Mouse (Mus musculus) thymus, adult 2 months (tissue): ENCODE data around the gene Akap2.

Experiments used
- CTCF ChIP-seq: fragments of 200-500 bp; IDR thresholded peaks from 2 replicates; pipeline ENCODE4 v1.5.1; 2012; ENCODE audit warnings: mild to moderate bottlenecking, control low read depth, low read length, moderate library complexity, borderline replicate concordance; ENCODE audit not compliant: control insufficient read depth, poor library complexity, insufficient read depth; ENCODE audit errors: extremely low read depth
- POLR2A ChIP-seq: fragments of 200-500 bp; IDR thresholded peaks from 2 replicates; pipeline ENCODE4 v1.6.1; 2012; ENCODE audit warnings: mild to moderate bottlenecking, low read length, control low read depth, moderate library complexity; ENCODE audit not compliant: control insufficient read depth, poor library complexity, insufficient read depth; ENCODE audit errors: extremely low read depth

GRCm38 (mm10) chr4:57781994-57782393, 64.5 kb downstream of the Akap2 start:
- peak; percentile 37; the same call in 1 of the 2 replicates for TF ChIP-seq CTCF
- peak; percentile 96 for TF ChIP-seq POLR2A
